Mouse (Mus musculus): ENCODE results near the gene Phf1. TPM values are rescaled to one million over a fixed set of nuclear protein-coding genes. Genes with fewer than 3 reads are reported as not detected.
A peak's percentile ranks its signal among the peaks of the same experiment; 100 is the strongest.

Gene Phf1
- total RNA-seq, 2 experiments from 2014 or later, result 28.8 to 30.0 TPM

DNA sequence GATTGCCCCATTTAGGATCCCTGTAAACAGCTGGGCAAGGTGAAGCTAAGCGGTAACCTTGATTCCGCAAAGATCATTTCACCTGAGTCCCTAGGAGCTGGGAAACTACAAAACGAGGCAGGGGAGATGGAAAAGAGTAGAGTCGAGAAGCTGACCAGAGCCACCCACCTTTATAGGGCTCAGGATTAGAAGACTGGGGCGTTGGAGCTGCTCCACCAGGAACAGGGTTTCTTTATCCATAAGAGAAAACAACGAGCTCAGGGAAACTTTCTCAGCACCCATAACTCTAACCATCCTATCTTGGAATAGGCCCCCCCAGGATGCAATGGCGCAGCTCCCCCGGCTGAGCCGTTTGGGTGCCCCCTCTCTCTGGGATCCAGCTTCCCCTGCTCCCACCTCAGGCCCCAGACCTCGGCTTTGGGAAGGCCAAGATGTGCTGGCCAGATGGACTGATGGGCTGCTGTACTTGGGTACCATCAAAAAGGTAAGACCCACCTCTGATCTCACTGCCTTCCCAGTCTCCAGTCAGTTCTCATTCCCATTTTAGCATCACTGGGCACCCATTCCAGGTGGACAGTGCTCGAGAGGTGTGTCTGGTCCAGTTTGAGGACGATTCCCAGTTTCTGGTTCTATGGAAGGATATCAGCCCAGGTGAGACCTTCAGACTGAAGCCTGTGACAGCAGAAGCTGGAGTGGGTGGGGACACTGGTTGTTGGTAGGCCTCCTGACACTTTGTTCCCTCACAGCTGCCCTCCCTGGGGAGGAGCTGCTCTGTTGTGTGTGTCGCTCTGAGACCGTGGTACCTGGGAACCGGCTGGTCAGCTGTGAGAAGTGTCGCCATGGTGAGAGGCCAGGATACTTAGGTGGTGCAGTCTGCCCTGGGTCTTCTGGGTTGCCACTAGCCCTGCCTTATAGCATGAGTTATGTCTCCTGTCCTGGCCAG is 1.3 kb downstream of the Phf1 start:
- no peak for DNase-seq

DNA sequence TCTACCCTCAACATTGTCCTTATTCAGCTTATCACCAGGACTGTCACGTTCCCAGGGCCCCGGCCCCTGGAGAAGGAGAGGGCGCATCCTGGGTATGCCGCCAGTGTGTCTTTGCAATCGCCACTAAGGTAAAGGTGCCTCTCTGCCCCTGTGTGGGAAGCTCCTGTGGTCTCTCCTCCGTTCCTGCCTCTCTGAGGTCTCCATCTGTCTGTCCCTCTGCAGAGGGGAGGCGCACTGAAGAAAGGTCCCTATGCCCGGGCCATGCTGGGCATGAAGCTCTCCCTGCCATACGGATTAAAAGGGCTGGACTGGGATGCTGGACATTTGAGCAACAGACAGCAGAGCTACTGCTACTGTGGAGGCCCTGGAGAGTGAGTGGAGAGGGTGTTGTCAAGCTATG is 2.2 kb downstream of the Phf1 start:
- DNase-seq, result no peak

DNA sequence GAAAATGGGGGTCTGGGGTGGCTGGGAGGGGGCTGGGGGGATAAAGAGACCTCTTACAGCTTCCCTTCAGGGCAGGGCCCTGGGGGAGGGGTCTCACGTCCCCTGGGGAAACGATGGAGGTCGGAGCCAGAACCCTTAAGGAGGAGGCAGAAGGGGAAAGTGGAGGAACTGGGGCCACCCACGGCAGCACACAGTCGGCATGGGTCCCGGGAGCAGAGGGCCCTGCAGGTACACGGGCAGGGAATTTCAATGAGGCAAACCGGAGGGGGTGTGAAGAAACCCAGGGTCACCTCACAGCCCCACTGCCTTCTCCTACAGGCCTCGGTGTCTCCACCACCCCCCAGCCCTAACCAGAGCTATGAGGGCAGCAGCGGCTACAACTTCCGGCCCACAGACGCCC is 3.6 kb downstream of the Phf1 start:
- DNase-seq, result peak in 1 of 2 experiments; percentile 1

DNA sequence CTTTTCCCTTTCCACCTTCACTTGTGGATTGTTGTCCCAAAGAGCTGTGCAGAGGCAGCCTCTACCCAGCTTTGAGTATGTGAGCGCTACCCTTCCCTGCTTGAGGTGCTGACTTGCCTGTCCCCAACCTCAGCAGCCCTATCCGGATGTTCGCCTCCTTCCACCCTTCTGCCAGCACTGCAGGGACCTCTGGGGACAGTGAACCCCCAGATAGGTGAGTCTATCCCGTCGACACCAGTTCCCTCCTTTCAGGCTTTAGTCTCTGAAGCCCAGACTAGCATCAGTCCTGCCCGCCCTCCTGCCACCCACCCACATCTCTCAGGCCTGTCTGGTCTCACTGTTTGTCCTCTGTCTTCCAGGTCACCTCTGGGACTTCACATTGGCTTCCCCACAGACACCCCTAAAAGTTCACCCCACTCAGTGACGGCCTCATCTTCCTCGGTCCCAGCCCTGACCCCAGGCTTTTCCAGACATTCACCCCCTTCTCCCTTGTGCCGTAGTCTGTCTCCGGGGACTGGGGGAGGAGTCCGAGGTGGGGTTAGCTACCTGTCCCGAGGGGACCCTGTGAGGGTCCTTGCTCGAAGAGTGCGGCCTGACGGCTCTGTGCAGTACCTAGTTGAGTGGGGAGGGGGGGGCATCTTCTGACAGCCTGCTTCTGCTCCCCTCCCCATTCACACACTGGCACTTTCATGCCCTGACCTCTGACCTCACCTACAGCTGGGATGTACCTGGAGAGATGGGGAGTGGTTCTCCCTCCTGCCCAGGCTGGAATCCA is 4.3 kb downstream of the Phf1 start:
- no peak for DNase-seq

DNA sequence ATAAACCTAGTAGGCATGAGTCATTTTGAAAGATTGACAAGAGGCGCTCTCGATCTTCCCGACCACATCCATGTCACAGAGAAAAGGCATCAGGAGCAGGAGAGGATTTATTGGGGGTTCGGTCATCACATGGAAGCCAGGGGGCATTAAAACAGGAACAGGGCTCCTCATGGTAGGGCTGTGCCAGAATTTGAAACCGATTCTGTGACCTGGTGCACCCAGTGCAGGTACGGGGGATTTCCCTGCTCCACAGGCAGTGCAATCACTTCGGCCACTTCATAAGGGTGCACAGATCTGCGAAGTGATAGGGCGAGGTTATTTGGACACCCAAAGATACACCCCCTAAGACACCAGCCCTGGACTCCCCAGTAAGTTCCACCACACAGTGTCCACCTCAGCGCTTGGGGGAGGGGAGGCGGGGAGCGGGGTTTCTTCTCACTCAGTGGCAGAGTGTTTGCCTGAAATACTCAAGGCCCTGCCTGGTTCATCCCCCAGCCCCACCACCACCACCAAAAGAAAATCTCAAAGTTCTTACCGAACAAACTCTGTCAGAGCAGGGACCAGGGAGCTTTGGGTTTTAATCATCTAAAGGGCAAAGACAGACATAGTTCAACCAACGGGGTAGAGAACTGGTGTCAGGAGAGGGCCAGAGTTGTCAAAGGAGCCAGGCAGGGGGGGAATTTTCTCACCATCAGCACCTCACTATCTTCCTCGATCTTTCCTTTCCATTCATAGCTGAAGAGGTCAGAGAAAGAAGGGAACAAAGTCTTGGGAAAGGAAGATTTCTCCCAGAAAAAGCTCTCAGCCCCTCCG is 5.2 kb downstream of the Phf1 start:
- peak in 1 of 2 experiments; percentile 1 for DNase-seq

DNA sequence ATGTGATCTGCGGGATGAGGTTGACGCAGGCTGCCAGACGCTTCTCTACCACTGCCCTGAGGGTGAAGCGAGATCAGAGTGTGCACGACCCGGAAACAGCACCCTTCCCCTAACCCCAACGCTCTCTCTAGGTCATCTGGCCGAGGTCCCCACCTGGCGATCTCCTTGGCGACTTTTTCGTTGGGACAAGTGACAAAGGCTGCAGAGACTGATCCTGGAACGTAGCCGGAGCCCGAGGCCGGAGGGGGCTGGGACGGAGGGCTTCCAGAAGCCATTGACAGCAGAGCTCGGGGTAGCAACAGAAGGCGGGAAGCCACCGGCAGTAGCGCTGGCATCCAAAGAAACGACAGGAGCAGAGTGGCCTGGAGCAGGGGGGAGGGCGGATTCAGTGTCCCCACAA is 5.9 kb downstream of the Phf1 start:
- no peak for DNase-seq

DNA sequence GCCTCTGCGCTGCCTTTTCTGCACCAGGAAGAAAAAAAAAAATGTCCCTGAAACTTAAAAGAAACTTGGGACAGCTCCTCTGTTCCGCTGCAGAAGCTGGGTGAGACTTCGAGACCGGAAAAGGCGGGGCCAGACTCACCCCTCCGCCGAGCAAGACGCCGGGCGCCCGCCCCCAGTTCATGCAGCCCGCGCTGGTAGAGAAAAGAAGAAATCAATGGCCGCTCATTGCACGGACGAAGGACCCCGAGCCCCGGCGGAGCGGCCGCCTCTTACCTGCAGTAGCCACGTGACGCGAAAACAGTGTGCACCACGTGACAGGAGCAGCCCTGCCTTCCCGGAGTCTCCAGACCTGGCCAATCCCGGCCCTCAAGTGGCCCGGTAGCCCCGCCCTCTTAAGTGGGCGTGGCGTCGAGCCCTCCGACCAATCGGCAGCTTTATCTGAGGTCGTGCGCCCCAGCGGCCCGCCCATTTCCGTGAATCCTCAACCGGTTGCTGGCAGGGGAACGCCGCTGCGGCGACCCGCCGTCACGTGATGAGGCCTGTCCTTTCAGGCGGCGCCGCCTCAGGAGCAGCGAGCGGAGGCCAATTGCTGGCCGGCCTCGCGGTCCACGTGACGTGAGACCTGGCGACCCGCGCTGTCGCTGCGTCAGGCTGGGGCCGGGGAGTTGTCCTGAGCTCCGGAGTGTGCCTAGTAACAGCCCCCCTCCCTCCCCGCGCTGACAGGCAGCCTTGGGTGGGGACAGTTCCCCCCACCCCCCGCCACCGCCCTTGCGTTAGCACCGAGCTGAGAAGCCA is 6.5 kb downstream of the Phf1 start, which contains the start of gene Cuta:
Gene Cuta, minus strand, starts transcription at position 392 of the 795 bp plus-strand sequence.
- peak; percentile 99 to 100 for DNase-seq

DNA sequence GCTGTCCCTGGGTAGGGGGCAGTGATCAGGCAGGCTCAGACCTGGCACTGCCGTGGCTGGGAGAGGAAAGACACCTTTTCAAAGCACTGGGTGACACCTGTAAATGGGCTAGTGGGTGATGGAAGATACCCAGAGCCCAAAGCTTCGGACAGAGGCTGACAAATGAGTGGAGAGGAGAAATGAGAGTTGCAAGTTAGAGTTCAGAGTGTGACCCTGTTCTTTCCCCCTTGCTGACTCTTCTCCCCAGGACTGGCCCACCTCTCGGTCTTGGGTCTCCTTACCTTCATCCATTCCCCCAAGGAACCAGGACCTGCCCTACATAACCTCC is 7.1 kb downstream of the Phf1 start:
- peak in 1 of 2 experiments; percentile 10 for DNase-seq

DNA sequence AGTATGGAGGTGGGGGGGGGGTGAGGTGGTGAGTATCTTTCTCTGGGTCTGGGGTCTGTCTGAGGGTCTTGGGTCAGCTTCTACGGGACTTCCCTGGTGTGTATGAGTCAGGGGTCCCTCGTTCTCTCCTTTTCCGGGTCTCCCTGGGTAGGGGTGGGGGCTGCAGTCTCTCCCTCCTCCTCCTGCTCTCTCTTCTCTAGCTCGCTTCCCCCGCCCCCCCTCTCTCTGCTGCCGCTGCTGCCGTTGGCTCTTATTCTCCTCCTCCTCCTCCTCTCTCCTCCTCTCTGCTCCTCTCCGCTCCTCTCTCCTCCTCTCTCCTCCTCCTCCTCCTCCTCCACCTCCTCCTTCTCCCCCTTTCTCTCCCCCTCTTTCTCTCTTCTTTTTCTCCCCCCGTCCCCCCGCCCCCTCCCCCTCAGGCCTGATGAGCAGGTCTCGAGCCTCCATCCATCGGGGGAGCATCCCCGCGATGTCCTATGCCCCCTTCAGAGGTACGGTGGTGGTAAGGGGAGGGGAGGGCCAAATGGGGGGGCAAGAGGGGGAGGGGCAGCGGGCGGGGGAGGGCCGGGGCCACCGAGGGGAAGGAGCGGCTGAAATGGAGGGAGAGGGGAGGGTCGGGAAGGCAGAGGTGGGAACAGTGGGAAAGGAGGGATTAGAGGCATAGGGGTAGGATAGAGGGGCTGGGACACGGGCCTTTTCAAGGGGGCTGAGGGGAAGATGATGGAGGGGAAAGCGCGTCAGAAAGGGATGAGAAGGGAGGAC is 8.4 kb downstream of the Phf1 start, which contains the start of gene Syngap1:
Gene Syngap1, plus strand, starts transcription at position 223 of the 759 bp plus-strand sequence.
- DNase-seq, result peak in 1 of 2 experiments; percentile 50

DNA sequence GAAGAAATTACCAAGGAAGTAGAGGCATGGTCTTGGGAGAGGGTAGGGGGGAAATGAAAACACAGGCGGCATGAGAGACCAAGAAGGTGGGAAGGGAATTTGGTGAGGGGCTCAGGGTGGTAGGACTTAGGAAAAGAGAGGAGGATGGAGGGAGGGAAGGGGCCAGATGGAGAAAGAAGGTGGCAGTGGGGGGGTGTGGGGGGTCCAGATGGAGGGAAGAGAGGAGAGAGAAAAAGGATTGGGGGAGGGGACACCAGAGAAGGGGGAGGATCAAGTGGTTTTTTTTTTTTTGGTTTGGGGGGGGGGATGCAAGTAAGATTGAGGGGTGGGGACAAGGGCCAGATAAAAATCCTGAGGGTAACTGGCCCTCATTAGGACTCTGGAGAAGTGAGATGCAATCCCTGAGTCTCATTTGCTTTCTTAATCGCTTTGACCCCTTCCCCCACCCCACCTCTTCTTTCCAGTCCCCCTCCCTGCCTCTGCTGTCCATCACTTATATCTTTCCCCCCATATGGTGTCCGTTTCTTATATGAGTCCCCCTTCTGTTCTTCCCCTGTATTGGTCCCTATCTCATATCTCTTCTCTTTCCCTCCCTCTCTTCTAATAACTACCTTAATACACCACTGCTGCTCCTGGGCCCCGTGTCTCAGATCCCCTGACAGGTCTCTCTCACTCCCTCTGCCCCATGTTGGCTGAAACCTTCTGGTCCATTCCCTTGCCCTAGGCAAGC is 9.2 kb downstream of the Phf1 start:
- peak in 1 of 2 experiments; percentile 1 for DNase-seq

DNA sequence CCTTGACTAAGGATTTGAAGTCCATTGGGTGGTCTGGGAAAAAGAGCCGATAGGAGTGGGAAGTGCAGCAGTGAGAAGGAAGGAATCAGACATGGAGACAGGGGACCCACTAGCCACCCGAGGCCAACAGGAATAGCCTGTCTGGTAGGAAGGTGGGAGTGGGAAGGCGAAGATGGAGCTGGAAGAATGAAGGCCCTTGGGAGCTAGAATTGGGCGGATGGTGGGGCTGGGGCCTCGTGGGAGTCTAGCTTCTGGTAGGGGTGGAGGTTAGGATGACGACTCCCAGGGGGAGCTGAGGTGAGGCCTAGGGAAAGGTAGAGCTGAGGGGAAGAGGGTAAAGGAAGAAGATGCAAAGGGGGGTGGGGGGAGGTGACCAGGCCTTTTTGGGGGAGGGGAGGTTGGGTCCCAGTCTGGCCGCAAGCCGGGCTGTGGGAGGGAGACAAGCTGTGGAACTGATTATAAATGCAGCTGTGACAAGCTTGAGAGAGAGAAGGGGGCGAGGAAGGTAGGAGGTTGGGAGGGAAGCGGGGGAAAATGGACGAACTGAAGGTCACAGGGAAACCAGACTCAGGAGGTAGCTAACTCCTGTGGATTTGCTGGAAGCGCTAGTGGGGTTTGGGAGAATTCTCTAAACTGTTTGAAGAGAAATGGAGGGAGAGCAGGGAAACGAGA is 13.1 kb downstream of the Phf1 start:
- DNase-seq, result no peak

DNA sequence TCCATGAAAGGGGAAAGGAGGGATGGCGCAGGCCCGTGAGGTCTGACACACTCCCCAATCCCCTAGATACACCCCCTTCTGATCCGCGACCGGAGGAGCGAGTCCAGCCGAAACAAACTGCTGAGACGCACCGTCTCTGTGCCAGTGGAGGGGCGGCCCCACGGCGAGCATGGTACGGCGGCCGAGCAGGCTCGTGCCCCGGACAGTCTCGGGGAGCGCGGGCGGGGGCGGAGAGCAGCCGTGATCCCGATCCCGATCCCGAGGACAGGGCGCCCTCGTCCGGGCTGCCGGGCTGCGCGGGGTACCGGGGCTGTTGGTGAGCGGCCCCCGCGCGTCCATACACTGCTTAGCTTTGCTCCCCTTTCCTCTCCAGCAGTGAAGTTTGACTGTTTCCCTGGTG is 13.7 kb downstream of the Phf1 start:
- peak; percentile 71 to 75 for DNase-seq

DNA sequence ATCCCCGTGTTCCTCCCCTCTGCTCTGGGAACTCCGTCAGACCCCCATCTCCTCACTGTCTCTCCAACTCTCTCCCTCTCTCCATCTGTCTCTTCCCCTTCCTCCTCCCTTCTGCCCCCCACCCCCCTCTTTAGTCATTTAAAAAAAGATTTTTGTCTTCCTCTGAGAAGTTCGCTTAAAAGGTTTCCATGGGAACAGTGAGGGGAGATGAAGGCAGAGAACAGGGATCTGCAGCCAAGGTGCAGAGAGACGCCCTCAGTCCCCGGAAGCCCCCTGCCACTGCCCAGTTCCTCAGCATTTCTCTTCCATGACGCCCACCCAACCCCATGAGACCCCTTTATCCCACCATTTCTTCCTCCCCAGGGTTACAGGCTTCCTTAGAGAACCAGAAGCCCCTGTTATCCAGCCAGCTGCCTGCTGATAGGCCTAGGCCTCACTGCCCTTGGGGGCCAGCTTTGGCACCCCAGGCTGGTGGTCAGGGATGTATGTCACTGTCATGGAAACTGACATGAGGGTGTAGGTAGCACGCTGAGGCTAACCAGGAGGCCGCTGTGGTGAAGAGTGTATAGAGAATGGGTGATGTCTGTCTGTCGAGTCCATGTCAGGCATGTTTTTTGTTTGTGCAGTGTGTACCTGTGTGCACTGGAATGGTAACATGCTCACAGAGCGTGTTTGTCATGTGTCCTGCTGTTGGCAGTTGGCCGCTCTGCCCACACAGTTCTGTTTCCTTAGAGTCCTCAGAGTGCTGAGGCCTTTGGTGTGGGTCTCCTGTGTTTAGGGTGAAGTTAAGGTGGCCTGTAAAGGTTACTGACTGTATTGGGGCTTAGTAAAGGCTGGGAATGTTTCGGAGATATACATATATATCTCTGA is 14.6 kb downstream of the Phf1 start:
- no peak for DNase-seq

DNA sequence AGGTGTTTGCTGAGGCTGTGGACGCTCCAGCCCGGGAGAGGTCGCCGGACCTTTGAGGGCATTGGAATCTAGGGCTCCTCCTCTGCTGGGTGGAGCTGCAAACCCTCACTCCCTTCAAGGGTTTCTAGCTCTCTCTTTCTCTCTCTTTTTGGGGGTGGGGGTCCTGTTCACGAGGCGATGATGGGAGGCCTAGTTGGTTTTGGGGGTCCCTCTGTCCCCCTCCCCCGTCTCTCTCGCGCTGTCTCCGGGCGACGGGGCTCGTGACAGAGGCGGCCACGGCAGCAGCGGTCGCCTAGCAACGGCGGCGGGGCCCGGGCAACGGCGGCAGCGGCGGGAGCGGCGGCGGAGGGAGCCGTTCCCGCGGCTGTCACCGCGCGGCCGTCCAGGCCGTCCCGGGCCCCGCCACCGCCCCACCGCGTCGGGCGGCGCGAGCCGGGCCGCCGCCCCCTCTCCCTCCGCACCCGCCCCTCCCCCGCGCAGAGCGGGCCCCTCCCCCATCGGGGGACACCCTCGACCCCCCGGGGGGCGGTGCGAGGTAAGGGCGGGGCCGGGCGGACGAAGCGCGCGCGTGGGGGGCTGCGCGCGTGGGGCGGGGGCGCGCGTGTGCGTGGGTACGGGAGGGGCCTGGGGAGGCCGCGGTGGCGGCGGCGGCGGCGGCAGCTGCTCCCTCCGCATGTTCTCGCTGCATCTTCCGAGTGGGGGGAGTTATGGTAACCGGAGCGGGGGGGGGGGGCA is 15.6 kb downstream of the Phf1 start:
- peak in 1 of 2 experiments; percentile 50 for DNase-seq

DNA sequence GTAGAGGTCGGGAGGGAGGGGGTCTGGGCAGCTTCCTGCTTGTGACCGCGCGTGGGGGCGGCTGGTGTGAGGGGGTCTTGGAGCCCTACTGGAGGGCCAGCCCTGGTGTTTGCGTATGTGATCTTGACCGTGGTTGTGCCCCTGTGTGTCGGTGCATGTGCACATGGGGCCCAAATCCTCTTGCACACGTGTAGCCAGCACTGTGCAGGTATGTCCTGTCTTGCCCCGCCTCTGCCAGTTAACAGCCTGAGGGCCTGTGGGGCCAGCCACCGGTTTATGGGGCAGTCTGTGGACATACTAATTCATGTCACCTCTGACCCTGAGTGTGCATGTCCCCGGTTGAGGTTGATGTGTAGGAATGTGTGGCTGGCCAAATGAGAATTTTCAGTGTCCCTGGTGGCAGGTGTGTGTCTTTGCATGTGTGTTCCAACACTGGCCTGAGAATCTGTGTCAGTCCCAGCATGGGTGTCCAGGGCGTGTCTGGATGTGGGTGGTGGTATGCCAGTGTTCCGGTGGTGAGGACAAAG is 16.3 kb downstream of the Phf1 start:
- DNase-seq, result peak in 1 of 2 experiments; percentile 47

DNA sequence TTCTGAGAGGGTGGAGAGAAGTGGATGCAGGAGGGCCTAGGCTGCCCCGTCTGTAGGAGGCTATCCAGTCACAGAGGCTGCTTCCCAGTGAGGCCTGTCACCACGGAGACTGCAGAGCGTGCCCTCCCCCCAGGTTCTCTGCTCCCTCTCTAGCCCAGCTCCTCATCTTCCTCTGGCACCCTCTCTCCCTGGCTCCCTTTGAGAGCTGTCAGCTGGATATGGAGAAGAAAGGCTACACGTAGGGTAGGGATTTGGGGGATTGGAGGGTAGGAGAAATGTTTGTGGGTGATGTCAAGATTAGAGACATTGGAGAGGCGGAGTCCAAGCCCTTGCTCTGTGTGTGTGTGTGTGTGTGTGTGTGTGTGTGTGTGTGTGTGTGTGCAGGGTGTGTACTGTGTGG is 17.0 kb downstream of the Phf1 start:
- peak in 1 of 2 experiments; percentile 60 for DNase-seq

DNA sequence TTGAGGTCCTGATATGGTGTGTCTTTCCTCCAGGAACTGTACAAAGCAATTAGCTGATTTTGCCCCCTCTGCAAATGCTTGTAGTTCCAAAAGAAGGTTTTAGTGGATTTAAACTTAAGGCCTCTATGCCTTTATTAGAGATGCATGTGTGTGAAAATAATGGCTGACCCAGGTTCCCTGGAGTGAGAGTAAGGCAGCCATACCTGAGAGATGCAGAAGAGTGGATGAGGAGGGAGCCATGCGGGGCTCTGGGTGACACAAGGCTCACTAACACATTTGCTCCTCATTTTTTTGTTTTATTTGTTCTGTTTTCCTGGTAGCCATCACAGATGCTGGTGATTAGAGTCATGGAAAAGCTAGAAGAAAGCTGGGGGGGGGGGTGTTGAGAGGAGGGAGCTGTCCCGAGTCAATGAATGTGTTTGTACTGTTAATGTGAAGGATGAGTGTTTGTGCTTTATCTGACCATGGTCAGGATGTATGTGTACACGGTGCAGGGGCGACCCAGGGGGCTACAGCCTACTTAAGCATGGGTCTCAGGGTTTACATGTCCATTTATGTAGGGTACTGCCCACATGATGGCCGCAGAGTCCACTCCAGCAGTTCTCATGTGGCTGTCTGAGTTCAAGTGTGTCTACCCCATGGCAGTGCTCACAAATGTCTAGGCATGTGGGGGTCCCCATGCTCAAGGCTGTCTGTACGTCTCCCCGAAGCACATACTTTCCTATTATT is 17.9 kb downstream of the Phf1 start:
- no peak for DNase-seq

All from layer of hippocampus, postnatal 36 days (tissue).